Mouse (Mus musculus): Measurements from ENCODE around the gene Arl3.

DNA sequence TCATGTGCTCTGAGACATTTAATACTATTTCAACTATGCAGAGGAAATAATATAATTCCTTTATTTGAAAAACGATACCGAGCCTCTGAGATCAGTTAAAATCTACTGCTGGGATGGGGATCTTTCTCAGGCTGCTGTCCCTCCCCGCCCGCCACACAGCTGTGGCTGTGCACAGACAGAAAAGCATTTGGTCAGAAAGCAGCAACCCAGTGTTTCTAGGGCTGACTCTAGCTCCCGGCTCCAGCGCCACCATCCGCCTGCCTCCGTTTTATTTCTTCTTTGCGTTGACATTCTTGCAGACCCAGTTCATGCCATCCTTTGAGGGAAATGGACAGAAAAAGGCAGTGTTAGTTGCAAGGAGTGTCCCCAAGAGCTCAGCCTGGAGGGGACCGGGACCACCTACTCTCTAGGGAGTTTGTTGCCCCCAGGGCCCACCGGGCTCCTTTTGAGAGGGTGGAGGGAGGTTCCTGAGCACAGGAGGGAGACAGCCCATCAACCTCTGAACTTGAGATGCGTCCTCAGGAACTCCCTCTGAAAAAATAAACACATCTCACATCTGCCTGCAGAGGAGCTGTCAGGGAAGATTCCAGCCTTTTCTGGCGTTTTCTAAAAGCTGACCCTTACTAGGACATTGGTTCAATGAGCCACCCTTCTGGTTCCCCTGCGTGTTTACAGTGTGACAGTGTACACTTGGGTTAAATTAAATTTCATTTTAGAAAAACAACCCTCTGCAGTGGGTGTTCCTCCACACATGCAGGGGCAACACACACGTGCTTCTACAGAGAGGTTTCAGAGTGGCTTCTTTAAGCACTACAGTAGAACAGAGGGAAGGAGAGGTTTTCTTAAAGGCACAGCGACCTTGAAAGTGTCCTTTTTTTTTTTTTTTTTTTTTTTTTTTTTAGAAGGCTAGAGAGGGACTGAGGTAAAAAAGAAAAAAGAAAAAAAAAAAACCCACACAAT lies 41.6 kb downstream of the Arl3 start:
- TF ChIP-seq CTCF (IDR thresholded peaks at IDR 0.05; ENCODE audit: borderline replicate concordance, insufficient read depth, low read depth, low read length) (no peak), POLR2A (IDR thresholded peaks at IDR 0.05; ENCODE audit: borderline replicate concordance, insufficient read depth, low read length) (no peak)

Measured in cerebellum, adult 2 months (tissue).